Mouse (Mus musculus) T-helper 2 cell (primary cell): ENCODE measurements around the gene Prkg1.
"Not testable (repeated sequence)": the region's sequence is repeated elsewhere in the genome, so short reads cannot be mapped to it uniquely, and the experiment has no call there.

Source experiments
- in situ Hi-C: fragments of 300-600 bp; cut with MboI, MseI; formaldehyde crosslinking; loops from one replicate; pipeline ENCODE4 v1.15.1; 2025; ENCODE audit warnings: high pct_unique_total_duplicates

The Prkg1 gene

DNA sequence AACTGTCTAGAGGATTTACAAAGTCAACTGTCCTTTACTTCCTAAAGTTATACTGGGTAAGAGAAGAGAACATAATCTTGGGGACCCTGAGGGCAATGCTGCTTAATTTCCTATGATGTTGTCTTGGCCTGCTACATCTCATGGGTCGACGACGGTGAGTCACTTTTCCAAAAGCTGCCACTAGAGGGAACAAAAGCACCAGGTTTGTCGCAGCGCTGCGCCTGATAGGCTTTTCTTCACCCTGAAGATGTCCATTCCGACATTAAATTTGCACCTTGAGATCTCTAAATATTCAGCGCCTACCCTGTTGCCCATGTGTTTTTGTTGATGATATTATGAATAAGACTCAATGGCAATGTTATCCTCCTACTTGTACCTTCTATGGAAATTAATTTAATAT, 1100.6 kb downstream of the Prkg1 start:
- in situ Hi-C loops: no loop called here

DNA sequence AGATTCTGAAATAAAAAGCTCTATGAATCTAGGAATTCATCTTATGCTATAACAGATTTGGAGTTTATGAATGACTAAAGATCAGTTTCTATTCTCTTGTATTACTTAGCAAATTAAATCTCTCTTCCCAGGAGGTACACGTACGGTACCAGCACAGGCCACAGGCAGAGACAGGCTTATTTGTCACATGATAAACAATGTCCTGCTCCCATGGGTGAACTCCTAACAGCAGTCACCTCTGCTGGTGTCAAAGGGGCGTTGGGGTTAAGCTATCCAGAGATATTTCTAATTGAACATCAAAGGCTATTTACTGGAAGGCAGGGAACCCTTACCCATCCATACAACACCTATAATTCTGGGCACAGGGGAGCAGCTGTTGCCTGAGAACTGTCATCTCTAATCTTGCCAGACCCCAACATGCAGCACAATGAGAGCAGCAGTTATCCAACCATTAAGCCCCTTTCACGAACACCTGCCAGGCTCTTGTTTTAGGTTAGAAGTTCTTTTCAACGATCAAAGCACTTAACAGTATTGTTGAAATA, 1122.1 kb downstream of the Prkg1 start:
- in situ Hi-C loops: no loop called here

DNA sequence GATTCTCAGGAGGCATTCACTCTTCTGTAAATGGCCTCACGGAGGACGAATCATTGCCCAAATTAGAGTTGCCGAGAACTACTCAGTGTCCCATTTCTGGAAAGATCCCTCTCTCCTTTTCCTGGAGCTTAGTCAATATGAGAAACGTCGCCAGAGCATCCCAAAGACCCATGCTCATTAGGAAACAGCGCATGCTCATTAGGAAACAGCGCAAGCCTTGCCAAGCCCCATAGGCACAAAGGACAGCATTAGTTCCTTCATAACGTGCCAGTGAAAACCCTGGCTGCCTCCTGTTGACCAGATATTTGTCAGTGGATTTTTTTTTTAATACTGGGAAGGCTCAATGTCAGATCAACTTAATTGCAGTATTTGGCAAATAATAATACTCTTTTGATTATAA, 1127.4 kb downstream of the Prkg1 start:
- in situ Hi-C loops: no loop called here

DNA sequence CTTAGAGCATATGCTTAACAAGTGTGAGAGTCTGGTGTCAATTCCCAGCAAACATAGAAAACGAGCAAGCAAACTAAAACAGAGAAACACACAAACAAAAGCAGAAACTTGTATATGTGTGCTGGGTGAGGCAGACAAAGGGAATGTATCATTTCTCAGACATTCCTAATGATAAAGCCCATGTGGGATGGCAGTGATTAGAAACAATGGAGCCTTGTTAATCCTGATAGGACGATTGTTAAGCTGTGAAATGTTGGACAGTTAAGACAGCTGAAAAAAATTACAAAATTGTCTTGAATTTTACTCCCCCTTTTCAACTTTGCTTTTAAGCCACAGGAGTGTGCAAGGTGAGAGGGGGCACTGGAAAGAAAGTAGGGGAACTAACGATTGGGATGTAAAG, 1133.8 kb downstream of the Prkg1 start:
- in situ Hi-C loops: no loop called here

DNA sequence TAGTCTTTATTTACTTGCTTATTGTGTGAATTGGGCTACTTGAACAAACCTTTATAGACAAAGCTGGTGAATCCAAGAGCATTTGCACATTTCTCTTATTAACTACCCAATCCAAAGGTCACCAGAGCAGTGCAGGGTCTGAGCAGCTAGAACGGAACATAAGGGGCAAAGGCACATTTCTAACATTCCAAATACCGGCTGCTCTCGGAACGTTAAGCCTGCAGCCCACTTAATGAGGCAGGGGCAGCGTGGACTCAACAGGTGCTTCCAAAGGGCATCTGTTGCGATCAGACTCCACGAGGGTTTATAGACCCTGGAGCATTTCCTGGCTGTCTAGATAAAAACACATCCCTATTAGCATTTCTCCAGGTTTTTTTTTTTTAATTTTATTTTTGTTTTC, 1138.8 kb downstream of the Prkg1 start:
- in situ Hi-C loops: no loop called here

DNA sequence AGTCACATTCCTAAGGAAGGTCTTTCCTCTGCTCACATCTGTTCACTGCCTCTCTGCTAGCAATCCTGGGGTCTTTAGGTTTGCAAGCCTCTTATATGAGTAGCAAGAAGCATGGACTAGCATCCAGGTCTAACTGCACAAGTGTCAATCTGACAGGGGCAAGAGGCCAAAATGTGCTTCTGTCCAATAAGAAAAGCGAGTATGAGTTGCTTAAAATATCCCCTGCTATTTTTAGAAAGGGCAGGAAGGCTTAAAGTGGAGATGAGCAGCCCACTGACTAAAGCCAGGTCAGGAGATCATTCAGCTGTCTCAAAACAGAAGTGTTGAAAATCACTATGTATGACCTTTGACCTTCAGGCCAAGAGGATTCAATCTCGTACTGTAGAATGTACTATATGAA, 1139.4 kb downstream of the Prkg1 start:
- in situ Hi-C loops: no loop called here

DNA sequence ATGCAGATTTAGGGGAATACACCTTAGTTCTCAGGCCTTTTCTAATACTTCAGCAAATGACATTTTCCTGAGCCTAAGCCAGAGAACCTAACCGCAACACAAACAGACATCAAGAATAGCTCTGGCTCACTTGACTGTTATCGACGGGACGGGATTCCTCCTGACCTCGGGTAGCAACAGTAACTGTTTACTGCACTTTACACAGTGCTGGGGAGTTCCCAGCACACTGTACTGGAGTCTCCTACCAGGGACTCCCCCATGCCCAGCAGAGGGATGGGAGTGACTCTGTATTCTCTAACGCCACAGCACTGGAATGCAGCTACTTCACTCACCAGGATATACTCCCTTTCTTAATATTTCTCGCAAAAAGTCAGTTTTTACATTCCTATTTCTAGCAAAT, 1141.2 kb downstream of the Prkg1 start:
- in situ Hi-C loops: no loop called here

DNA sequence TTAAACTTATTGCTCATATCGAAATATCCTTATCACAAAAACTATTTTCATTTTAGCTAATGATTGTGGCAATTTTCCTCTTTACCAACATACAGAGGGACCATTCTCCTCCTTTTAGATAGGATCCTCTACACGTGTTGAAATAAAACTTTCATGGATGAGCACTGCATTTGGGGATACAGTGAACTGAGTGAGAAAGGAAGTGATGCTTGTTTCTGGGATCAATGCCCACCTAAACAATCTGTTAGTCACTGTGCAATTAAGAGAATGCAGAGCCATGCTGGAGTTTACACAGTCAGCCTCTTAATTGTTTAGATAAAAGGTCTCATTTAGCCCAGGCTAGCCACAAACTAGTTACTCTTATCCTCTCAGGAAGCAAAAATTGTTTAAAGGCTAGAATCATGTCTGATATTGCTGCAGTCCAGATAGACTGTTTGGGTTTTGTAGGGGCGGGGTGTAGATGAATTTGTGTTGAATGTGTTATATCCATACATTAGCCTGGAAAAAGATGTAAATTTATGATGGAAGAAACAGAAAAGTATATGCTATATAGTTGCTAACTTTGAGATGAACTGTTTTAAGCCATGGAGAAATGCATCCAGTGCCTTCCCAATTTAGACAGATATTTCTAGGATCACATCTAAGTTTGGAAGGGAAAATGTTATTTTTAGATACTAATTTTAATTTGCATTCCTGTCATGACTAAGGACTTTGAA, 1151.5 kb downstream of the Prkg1 start:
- in situ Hi-C loops: no loop called here

DNA sequence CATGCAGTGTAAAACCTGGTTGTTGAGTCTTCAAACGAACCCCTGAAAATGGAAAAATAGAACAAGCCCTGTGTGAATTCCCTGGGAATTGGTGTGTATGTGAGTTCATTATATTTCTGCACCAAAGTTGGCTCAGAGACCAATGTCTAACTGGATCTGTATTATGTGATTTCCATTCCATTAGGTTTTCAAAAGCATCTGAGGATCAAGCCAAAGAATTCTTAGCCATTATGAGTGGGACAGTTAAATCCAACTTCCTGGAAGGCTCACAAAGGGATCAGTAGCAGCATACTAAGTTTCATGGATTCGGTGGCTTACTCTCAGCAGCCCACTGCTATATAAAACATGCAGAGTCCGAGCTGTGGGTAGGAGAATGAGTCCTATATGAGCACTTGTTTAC, 1178.5 kb downstream of the Prkg1 start:
- in situ Hi-C loops: no loop called here

DNA sequence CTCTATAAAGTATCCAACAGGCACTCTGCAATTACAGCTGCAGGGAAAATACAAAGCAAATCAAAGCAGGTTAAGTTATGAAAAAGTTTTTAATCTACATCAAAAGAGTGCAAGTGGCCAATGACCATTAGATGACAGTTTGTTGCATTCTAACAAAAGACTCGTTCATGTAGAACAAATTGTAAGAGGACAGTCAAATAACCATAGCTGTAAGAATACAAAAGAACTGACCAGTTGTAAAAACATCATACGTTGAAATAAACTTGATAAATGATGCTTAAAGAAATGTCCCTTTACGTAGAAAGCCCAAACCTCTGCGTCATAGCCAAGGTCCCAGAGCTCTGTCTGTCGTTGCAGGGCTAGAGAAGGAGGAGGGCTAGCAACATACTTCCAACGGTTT, 1200.3 kb downstream of the Prkg1 start:
- in situ Hi-C loops: no loop called here

DNA sequence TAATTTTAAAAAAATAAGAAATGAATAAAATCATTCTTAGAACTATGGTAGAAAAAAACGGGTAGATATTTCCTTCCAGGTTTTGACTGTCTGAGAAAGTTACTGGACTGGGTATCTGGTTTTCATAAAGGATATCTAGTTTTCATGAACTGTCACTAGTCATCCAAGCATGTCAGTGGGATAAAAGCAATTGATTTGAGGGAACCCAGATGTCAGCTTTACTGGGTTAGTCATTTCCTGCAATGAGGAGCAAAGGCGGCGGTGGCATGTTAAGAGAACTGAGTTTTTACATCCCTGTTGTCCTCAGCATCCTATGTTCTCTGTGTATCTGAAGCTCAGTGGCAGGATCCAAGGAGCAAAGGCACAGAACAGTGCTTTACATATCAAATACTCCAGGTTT, 1201.0 kb downstream of the Prkg1 start:
- in situ Hi-C loops: no loop called here

DNA sequence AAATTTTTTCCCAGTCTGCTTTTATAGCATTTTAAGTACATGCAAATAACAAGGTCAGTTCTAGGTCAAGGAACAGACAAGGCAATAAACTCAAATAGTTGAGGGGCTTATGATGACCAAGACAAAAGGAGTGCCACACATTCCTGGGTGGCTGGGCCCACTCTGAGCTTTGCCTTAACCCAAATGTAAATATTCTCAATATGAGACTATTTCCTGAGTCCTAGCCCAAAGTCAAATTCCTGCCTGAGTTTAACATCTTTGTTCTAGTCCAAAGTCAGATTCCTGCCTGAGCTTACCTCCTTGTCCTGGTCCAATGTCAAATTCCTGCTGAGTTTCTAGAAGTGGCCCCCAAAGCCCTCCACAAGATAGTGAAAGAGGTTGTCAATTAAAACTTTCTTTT, 1206.8 kb downstream of the Prkg1 start:
- in situ Hi-C loops: loop anchor here (10.0 kb wide), 2 partner anchors 113 to 193 kb away; no protein-coding TSS in a partner anchor

DNA sequence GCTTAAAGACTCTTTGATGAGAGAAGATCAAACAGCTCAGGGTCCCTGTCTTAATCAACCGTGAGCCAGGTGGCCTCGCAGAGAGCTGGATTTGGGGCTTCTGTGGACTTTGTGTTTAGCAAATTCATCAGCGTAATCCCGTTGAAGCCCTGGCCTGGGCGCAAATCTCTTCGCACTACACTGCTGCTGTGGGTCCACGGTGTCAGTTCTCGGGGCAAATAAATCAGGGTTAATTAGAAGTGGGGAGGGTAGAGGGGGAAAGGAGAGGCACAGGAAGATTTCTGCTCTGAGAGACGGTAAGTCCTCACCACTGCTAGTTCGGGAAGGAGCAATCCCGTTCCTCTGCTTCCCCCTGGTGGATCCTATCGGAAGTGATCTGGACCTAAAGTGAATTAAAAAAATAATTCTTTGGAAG, 1210.4 kb downstream of the Prkg1 start:
- in situ Hi-C loops: loop anchor here (5.0 to 10.0 kb wide), 3 partner anchors 110 to 307 kb away; no protein-coding TSS in a partner anchor

DNA sequence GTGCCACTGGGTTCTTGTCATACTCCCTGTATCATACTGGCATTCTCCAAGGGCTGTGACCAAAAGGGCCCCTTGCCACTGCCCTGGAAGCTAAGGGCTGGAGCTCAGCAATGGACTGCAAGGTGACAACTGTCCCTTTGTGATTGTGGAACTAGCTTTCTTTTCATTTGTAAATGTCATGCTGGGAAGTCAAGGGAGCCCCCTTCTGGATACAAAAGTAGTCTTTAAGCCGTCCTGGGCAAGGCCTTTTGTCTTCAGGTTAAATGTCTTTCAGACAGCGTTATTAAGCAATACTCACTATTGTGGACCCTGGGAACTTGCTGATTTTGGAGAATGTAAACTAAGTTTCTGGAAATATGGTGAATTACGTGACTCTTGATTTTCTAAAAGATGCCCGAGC, 1211.1 kb downstream of the Prkg1 start:
- in situ Hi-C loops: loop anchor here (5.0 to 10.0 kb wide), 3 partner anchors 109 to 306 kb away; no protein-coding TSS in a partner anchor

DNA sequence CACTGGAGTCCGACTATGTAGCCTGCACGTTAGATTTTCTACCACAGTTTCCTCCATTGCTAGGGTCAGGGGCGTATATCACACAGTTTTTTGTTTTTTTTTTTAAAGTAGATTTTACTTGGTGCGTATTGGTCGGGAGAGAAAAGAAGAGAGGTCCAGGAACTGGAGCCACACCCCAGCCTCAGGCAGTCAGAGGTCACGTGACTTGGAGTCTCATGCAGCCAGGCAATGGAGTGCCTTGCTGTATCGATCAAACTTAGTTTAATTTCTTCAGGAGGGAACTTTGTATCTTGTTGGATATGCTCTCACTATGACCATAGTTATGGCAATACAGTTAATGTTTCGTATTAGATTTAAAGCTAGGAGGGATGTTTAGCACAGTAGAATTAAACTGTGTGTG, 1212.6 kb downstream of the Prkg1 start:
- in situ Hi-C loops: loop anchor here (5.0 to 10.0 kb wide), 3 partner anchors 107 to 305 kb away; no protein-coding TSS in a partner anchor

DNA sequence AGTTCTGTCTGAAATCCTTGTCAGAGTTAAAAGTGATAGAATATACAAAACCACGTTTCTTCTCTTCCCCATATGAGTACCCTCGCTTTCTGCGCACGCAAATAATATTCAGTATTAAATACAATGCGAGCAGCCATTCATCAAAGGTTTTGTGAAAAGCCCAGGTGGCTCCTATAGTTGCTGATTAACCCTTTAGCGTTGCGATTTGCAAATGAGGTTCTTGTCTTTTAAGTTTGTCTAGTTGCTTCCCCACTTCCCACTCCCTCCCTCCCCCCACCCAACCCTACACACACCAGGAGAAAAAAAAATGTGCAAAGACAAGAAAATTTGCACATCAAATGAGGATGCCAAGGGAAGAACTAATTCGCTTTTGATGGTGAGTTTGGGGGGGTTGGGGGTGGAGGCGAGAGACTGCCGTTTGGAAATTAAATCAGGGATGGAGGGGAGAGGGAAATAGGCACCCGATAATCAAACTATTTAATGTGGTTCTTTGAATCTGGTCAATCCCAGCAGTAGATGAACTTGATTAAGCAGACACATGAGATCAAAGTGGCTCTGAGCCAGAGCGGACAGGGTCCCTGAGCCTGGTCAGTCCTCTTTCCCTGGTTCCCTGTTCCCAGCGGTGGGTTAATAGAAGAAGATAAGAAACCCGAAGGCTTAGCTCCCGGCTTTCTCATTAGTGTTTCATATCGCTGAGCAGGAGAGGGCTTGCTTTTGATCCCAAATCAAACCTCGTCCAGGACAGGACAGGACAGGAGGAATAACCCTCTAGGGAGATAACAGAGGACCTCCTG, 1214.8 kb downstream of the Prkg1 start:
- in situ Hi-C loops: loop anchor here (5.0 to 10.0 kb wide), 3 partner anchors 105 to 303 kb away; no protein-coding TSS in a partner anchor

DNA sequence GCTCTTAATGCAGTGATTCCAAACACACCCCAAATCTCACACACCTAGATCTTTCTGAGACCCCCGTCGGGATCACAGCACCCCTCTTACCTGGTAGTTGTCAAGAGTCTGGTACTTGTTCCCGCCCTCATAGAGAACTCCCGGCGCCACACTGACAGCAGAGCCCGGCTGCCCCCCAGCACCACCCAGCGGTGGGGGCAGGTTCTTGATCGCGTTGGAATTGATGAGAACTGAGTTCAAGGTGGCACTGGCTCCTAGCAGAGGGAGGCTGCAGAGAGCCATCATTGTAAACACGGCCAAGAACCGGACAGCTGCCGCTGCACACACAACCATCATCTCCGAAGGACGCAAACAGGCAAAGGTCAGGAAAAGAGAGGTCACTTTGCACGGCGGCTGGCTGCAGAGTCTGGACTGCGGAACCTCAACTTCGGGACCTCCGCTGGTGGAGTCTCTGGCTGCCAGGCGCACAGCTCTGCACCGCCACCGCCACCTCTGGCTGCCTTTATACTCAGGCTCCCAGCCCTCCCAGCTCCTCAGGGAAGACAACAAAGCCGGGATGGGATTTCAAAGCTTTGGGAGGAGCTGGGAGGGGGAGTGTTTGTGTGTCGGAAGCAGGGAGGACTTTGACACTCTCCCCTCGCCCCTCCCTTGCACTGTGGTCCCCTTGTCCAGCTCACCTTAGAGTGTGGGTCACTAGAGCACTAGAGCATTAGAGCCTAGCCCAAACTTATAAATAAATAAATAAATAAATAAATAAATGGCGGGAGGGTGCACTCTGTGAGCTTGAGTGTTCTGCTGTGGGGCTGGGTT, 1215.6 kb downstream of the Prkg1 start, which contains the start of gene Dkk1:
Gene Dkk1 (minus strand): TSS at position 622 of the 810 bp plus-strand sequence.
- in situ Hi-C loops: no loop called here

DNA sequence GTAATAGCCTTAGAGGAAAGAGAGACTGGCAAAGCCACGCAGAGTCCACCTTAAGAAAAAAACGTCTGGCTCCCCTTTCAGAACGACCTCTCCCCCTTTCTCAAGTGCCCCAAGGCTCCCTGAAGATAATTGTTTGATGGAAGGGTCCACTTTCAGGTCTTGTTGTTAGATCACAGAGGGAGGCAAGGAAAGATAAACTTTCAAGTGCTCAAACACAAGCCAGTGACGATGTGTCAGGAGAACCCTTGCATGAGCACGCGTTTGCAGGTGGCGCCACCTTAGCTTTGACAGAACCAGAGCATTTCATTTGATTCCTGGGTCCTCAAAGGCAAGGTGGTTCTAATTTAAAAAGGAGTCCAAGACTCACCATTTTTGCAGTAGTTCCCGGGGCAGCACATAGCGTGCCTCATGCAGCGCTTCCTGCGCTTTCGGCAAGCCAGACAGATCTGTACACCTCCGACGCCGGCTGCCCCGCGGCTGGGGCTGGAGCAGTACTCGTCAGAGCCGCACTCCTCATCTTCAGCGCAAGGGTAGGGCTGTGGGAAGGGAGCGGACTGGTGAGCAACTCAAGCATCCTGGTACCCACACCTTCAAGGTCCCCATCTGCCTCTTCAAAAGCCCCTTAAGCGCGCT, 1216.3 kb downstream of the Prkg1 start:
- in situ Hi-C loops: no loop called here

DNA sequence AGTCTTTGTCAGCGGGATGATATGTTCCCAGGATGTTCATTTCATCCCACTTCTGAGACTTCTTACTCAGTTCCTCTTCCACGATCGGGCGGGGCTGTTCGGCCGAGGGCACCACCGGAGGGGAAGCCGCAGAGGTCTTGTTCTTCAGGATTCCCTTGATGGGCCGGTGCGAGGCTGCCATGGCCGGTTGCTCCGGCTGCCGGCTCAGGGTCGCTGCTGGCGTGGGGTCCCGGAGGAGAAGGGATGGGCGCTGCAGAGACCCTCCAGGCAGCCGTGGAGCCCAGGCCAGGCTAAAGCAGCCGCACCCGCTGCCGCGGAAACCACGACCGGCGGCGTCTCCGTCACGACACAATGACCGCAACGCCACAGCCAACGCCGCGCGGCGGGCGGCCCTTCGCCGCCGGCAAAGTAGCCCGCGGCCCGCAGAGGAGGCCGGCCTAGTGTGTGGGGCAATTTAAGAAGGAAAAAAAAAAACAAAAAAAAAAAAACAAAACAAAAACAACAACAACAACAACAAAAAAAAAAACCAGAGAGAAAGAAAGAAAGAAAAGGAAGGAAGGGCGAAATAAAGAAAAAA, 1225.4 kb downstream of the Prkg1 start:
- in situ Hi-C loops: not testable (repeated sequence)

DNA sequence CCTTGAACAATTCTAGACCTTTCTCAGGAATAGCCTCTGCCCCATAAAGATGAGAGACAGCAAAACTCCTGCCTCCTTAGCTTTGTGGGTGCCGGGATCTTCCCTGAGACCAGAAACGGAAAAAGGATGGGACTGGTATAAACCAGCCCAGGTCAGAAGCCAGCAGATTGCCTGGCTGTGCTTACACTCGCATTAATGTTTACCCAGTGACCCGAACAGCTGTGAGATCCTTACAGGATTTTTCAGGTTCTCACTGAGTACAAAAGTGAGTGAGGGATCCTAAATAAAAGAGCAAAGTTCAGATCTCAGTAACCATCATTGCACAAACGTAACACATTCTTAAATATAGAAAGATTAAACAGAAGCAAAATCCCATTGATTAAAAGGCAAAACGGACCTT, 1248.1 kb downstream of the Prkg1 start:
- in situ Hi-C loops: no loop called here
